Mouse (Mus musculus) erythroblast, embryonic 14.5 days (primary cell): ENCODE results near the gene Hoxb6. TPM values are rescaled to one million over a fixed set of nuclear protein-coding genes. Genes with fewer than 3 reads are reported as not detected.

Experiments
- H3K27me3 ChIP-seq: 2 replicates; pipeline ENCODE4 v1.6.1; 2012; ENCODE audit warnings: inconsistent platforms; ENCODE audit not compliant: control insufficient read depth
- H3K36me3 ChIP-seq: 2 replicates; pipeline ENCODE4 v1.6.1; 2012; ENCODE audit warnings: mild to moderate bottlenecking, inconsistent platforms; ENCODE audit not compliant: control insufficient read depth
- H3K4me1 ChIP-seq: 2 replicates; pipeline ENCODE4 v1.6.1; 2012; ENCODE audit warnings: inconsistent platforms; ENCODE audit not compliant: control insufficient read depth
- H3K4me3 ChIP-seq: replicated peaks from 2 replicates; pipeline ENCODE3; 2012; ENCODE audit warnings: moderate library complexity, mild to moderate bottlenecking, inconsistent platforms
- H3K9me3 ChIP-seq: 2 replicates; pipeline ENCODE4 v1.6.1; 2012; ENCODE audit warnings: low read length, inconsistent platforms, mixed read lengths; ENCODE audit not compliant: control insufficient read depth
- GATA1 ChIP-seq: IDR thresholded peaks from 2 replicates; pipeline ENCODE4 v1.6.1; 2012; ENCODE audit warnings: low read length, inconsistent platforms, mixed read lengths
- TAL1 ChIP-seq: IDR thresholded peaks from 3 replicates; pipeline ENCODE4 v1.6.1; 2012; ENCODE audit warnings: low read length, inconsistent platforms, mixed read lengths
- polyA plus RNA-seq: library from polyadenylated mRNA; stranded (reverse); fragments of >175 nt; gene quantifications from 2 replicates; pipeline ENCODE4 v1.2.3, GENCODE M21; 2012

Hoxb6 gene
- polyA plus RNA-seq, 1 experiment: not detected

- TF ChIP-seq GATA1: no peak
- no peak for TF ChIP-seq TAL1
- H3K4me3 ChIP-seq: no peak overlapping the region
These were observed 33.5 kb downstream of the Hoxb6 start for GRCm38 (mm10) chr11:96325747-96326212.

GRCm38 (mm10) chr11:96326705-96327104 is 34.4 kb downstream of the Hoxb6 start:
- TF ChIP-seq TAL1 (no peak), GATA1 (no peak)

More at GRCm38 (mm10) chr11:96325747-96326212, 33.5 kb downstream of the Hoxb6 start:
- no peaks in the 10 kb centered on the region for H3K9me3 ChIP-seq
- H3K4me1 ChIP-seq: no peaks in the 10 kb centered on the region
- no peaks in the 10 kb centered on the region for H3K36me3 ChIP-seq
- peaks cover 94% of the 10 kb centered on the region for H3K27me3 ChIP-seq

GRCm38 (mm10) chr11:96327122-96327521 is 34.8 kb downstream of the Hoxb6 start:
- Histone ChIP-seq H3K9me3 (no peaks in the 10 kb centered on the region), H3K4me1 (no peaks in the 10 kb centered on the region), H3K27me3 (peaks cover 95% of the 10 kb centered on the region), H3K36me3 (no peaks in the 10 kb centered on the region), H3K4me3 (no peak overlapping the region)
- TF ChIP-seq TAL1 (no peak), GATA1 (no peak)

More at GRCm38 (mm10) chr11:96326705-96327104, 34.4 kb downstream of the Hoxb6 start:
- Histone ChIP-seq H3K9me3 (no peaks in the 10 kb centered on the region), H3K4me1 (no peaks in the 10 kb centered on the region), H3K4me3 (no peak overlapping the region), H3K36me3 (no peaks in the 10 kb centered on the region), H3K27me3 (peaks cover 95% of the 10 kb centered on the region)

- Histone ChIP-seq H3K4me1 (no peaks in the 10 kb centered on the region), H3K9me3 (no peaks in the 10 kb centered on the region), H3K4me3 (no peak overlapping the region), H3K36me3 (no peaks in the 10 kb centered on the region), H3K27me3 (peaks cover 95% of the 10 kb centered on the region)
- no peak for TF ChIP-seq GATA1
- no peak for TF ChIP-seq TAL1
These were observed 35.5 kb downstream of the Hoxb6 start for GRCm38 (mm10) chr11:96327750-96328149.

GRCm38 (mm10) chr11:96328605-96329004 is 36.3 kb downstream of the Hoxb6 start:
- H3K9me3 ChIP-seq: no peaks in the 10 kb centered on the region
- H3K36me3 ChIP-seq: no peaks in the 10 kb centered on the region
- no peak overlapping the region for H3K4me3 ChIP-seq
- no peaks in the 10 kb centered on the region for H3K4me1 ChIP-seq
- peaks cover 96% of the 10 kb centered on the region for H3K27me3 ChIP-seq
- TF ChIP-seq TAL1: no peak
- no peak for TF ChIP-seq GATA1

GRCm38 (mm10) chr11:96332105-96332504 is 39.8 kb downstream of the Hoxb6 start:
- Histone ChIP-seq H3K4me3 (no peak overlapping the region), H3K4me1 (no peaks in the 10 kb centered on the region), H3K9me3 (no peaks in the 10 kb centered on the region), H3K36me3 (no peaks in the 10 kb centered on the region), H3K27me3 (peaks cover 96% of the 10 kb centered on the region)
- TF ChIP-seq TAL1 (no peak), GATA1 (no peak)

- H3K36me3 ChIP-seq: no peaks in the 10 kb centered on the region
- H3K4me1 ChIP-seq: no peaks in the 10 kb centered on the region
- peaks cover 96% of the 10 kb centered on the region for H3K27me3 ChIP-seq
- no peaks in the 10 kb centered on the region for H3K9me3 ChIP-seq
- no peak for TF ChIP-seq GATA1
- no peak for TF ChIP-seq TAL1
- H3K4me3 ChIP-seq: no peak overlapping the region
These were observed 40.3 kb downstream of the Hoxb6 start for GRCm38 (mm10) chr11:96332618-96333032.

GRCm38 (mm10) chr11:96333241-96334001 is 41.1 kb downstream of the Hoxb6 start:
- Histone ChIP-seq H3K4me1 (no peaks in the 10 kb centered on the region), H3K9me3 (no peaks in the 10 kb centered on the region), H3K27me3 (peaks cover 96% of the 10 kb centered on the region), H3K36me3 (no peaks in the 10 kb centered on the region), H3K4me3 (no peak overlapping the region)
- TF ChIP-seq TAL1 (no peak), GATA1 (no peak)

GRCm38 (mm10) chr11:96334002-96334364 is 41.7 kb downstream of the Hoxb6 start:
- no peak for TF ChIP-seq TAL1
- no peak for TF ChIP-seq GATA1
- no peaks in the 10 kb centered on the region for H3K4me1 ChIP-seq
- H3K36me3 ChIP-seq: no peaks in the 10 kb centered on the region
- peaks cover 96% of the 10 kb centered on the region for H3K27me3 ChIP-seq
- H3K4me3 ChIP-seq: no peak overlapping the region
- H3K9me3 ChIP-seq: no peaks in the 10 kb centered on the region
